Comparison of ENCODE assay signal across 28 mouse cellular contexts in the genomic region with DNA sequence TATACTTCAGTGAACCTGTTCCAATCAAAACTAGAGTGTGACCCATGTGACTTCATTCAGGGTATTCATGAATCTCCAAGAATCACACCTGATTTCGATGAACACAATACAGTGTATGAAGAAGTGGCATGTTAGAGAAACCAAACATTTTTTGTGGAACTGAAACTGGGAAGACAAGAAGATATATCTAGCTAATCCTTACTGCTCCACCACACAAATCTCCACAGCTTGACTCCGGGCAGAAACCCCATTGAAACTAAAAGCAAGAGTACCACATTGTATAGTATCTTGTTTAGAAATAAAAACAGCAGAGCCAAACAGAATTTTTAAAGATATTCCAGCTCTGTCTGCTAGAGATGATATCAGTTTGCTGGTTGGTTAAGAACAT. TPM values are rescaled to one million over a fixed set of nuclear protein-coding genes. Genes with fewer than 3 reads are reported as not detected.
DNase-seq lines count a peak whose midpoint lies in the region; ATAC-seq and TF ChIP-seq lines count a peak whose summit lies in the region.
"Had no signal": no experiment of that assay in that cellular context is flagged by ENCODE, and none has a peak within 500 bp of the region (broad histone marks: within the 10 kb centered on the region; RNA-seq: fewer than 3 reads in every experiment).

No protein-coding gene starts in this region.

- H3K4me1 ChIP-seq in testis, adult 2 months (ENCODE audit: control insufficient read depth, insufficient read depth, low read length): no peaks in the 10 kb centered on the region
- H3K4me1 ChIP-seq: embryonic facial prominence, embryonic 12.5 days had no signal

- TF ChIP-seq CTCF in testis, adult 2 months (IDR thresholded peaks at IDR 0.05; ENCODE audit: control insufficient read depth, insufficient read depth, insufficient replicate concordance, low read depth, low read length): no peak
- TF ChIP-seq CTCF in layer of hippocampus, adult 2 months (conservative IDR thresholded peaks at IDR 0.05): no peak

- no peak for DNase-seq in testis, postnatal 14 days (ENCODE audit: low spot score)
- no peak for DNase-seq in layer of hippocampus, adult 2 months (ENCODE audit: low spot score in 2 of 2)
- no peak for DNase-seq in cerebellum, postnatal 36 days
- DNase-seq in layer of hippocampus, adult 8-10 months (ENCODE audit: low spot score in 2 of 2): no peak
- DNase-seq: adrenal gland, adult 2 months; adrenal gland, postnatal 10 days; adrenal gland, postnatal 25 days; cerebellum, adult 11 months; cerebellum, adult 18-20 months; cerebellum, adult 9-10 months; cerebellum, postnatal 10 days; cerebellum, postnatal 25 days; forebrain, postnatal 0 days had no signal

- H3K27ac ChIP-seq in testis, adult 2 months (ENCODE audit: control insufficient read depth, insufficient read depth, low read depth, low read length): peak overlapping the region; percentile 68; the same call in 1 of the 2 replicates
- no peak overlapping the region for H3K27ac ChIP-seq in layer of hippocampus, adult 2 months
- H3K27ac ChIP-seq: embryonic facial prominence, embryonic 10.5 days; embryonic facial prominence, embryonic 12.5 days; forebrain, embryonic 13.5 days; forebrain, embryonic 15.5 days had no signal

- no peak for TF ChIP-seq POLR2A in testis, adult 2 months (IDR thresholded peaks at IDR 0.05; ENCODE audit: control insufficient read depth, low read depth, low read length)

- H3K27me3 ChIP-seq in testis, adult 2 months (ENCODE audit: control insufficient read depth, insufficient read depth, low read length): no peaks in the 10 kb centered on the region
- H3K27me3 ChIP-seq: embryonic facial prominence, embryonic 12.5 days; forebrain, embryonic 13.5 days had no signal

- peak; percentile 58 for ATAC-seq in granulocyte monocyte progenitor cell, adult 5-6 weeks (replicated peaks; ENCODE audit: poor library complexity, severe bottlenecking)
- ATAC-seq in megakaryocyte progenitor cell, adult 5-6 weeks (replicated peaks; ENCODE audit: poor library complexity): peak; percentile 76
- ATAC-seq: forebrain, embryonic 13.5 days; forebrain, embryonic 15.5 days; forebrain, postnatal 0 days had no signal

- peak overlapping the region; percentile 69; the same call in 1 of the 2 replicates for H3K4me3 ChIP-seq in testis, adult 2 months (ENCODE audit: control insufficient read depth, low read depth, low read length)
- H3K4me3 ChIP-seq in layer of hippocampus, adult 2 months: no peak overlapping the region
- H3K4me3 ChIP-seq: embryonic facial prominence, embryonic 10.5 days; embryonic facial prominence, embryonic 12.5 days; forebrain, embryonic 13.5 days; forebrain, embryonic 15.5 days had no signal

- H3K36me3 ChIP-seq in testis, adult 2 months (ENCODE audit: control insufficient read depth, insufficient read depth, low read length): no peaks in the 10 kb centered on the region
- H3K36me3 ChIP-seq: embryonic facial prominence, embryonic 10.5 days; embryonic facial prominence, embryonic 12.5 days; forebrain, embryonic 15.5 days had no signal

RNA-seq across cellular contexts. Expression of a gene that starts 27.4 kb away (rescaled TPM):
- not detected in 2 replicates for polyA plus RNA-seq in testis, adult 2 months (2012; rRNA removed)
- not detected in 2 replicates for total RNA-seq in granulocyte monocyte progenitor cell, adult 5-6 weeks (2014; fragmentation: Nextera tagmentation)
- total RNA-seq in granulocyte monocyte progenitor cell, adult 5-6 weeks (2017): not detected in 2 replicates
- not detected in 2 replicates for total RNA-seq in megakaryocyte progenitor cell, adult 5-6 weeks (2015)
- total RNA-seq in megakaryocyte progenitor cell, adult 5-6 weeks (2017): not detected in 2 replicates
- not detected for total RNA-seq in layer of hippocampus, adult 2 months (2021)
- total RNA-seq in layer of hippocampus, adult 8-10 months (2022): not detected
- total RNA-seq: adrenal gland, adult 2 months; adrenal gland, postnatal 10 days; adrenal gland, postnatal 4 days; ES-E14; forebrain, postnatal 0 days; MEL had no signal
- polyA plus RNA-seq: adrenal gland, adult 2 months; brain, embryonic 14.5 days; C2C12; cortical plate, adult 2 months; embryonic facial prominence, embryonic 10.5 days; embryonic facial prominence, embryonic 12.5 days; embryonic facial prominence, embryonic 14.5 days; forebrain, embryonic 11.5 days; forebrain, embryonic 13.5 days; forebrain, embryonic 15.5 days; forebrain, postnatal 0 days had no signal
